Mouse (Mus musculus) liver, postnatal 0 days (tissue): ENCODE results near the gene Acsbg1.

ENCODE experiments used
- CTCF ChIP-seq: sonication (generic); IDR thresholded peaks from 2 replicates; pipeline ENCODE4 v1.5.1; 2016; ENCODE audit warnings: antibody characterized with exemption, low read depth
- EP300 ChIP-seq: IDR thresholded peaks from 2 replicates; pipeline ENCODE4 v1.6.1; 2016; ENCODE audit warnings: antibody characterized with exemption, low read depth, mild to moderate bottlenecking

DNA sequence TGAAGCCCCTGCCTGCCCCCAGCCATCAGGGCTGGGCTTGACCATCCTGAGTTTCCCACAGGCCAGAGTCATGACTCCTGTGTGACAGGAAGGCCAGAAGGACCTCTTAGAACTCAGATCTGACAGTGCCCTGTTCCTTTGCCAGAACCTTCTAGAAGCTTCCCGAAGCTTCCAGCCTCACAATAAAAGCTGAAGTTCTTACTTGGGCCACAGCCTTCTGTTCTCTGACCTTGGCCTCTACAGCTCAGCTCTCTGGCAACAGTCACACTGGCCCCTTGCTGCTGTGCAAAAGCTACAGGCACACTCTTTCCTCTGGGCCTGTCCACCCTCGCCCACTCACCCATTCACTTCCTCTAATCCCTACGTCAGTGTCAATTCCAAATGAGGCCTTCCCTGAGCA lies 10.3 kb upstream of the Acsbg1 start:
- TF ChIP-seq CTCF (no peak), EP300 (no peak)
